Mouse (Mus musculus) megakaryocyte progenitor cell, adult 5-6 weeks (primary cell): ENCODE data around the gene Kif1a. TPM values are rescaled to one million over a fixed set of nuclear protein-coding genes. Genes with fewer than 3 reads are reported as not detected.
A peak's percentile ranks its signal among the peaks of the same experiment; 100 is the strongest.

Experiments
- ATAC-seq: replicated peaks from 2 replicates; pipeline ENCODE4 v1.8.0; 2016; ENCODE audit warnings: mild to moderate bottlenecking, moderate TSS enrichment, inconsistent platforms; ENCODE audit not compliant: poor library complexity
- total RNA-seq, 2 experiments: library from RNA; stranded (forward) in 1 of 2; stranded (reverse) in 1 of 2; fragments of 157-497, 149-512 nt in 1 of 2; fragments of 200-1000 nt in 1 of 2; gene quantifications; 2 replicates each; pipeline versions ENCODE4 v1.2.3 to v1.2.4; 2015 to 2017

Gene Kif1a
- total RNA-seq, 2 experiments from 2014 or later, result 0.05 TPM; not detected in 1

DNA sequence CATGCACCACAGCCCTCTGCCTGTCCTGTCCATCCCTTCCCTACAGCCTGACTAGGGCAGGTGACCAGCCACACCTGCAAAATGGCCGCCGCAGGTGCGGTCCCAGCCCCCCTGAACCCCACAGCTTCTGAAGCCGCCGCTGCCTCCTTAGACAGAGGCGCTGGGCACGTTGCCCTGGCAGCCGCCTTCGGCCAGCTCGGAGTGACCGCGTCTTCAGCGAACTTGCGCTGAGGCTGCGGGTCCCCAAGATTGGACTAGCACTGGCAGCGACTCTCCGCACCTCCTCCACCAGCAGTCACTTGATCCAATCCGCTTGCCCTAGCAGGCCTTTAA lies 1.5 kb downstream of the Kif1a start:
- no peak for ATAC-seq

GRCm38 (mm10) chr1:93098956-93099355 lies 2.8 kb downstream of the Kif1a start:
- ATAC-seq, result no peak

DNA sequence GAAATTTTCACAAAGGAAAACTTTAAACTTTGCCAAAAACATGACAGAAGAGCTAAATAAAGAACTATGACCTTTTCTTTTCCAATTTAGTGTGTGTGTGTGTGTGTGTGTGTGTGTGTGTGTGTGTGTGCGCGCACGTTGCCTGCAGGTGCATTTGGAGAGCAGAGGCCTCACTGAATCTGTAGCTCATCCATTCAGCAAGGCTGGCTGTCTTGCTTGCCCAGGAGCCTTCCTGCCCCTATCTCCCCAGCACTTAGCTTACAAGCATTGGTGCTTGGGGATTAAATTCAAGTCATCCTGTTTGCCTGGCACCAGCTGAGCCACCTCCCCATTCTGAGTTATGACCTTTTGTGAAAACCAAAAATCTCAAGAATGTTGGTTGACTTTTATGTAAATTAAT lies 9.2 kb downstream of the Kif1a start:
- ATAC-seq, result no peak

DNA sequence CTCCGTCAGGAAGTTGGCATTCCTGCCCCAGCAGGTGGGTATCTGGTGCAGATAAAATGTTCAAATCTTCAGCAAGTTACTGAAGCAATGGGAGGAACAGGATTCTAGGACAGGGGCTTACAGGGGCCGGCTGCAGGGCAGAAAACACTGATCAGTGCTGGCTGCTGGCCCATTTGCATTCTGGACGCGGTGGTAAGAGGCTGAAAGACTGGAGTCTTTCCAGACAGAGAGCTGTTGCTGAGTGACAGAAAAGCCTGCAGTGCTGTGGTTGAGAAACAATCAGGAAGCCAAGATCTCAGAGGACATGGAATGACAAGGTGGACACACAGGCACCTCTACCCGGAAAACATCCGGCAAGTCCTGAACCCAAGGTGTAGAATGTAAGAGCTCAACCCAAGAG lies 16.6 kb downstream of the Kif1a start:
- no peak for ATAC-seq

DNA sequence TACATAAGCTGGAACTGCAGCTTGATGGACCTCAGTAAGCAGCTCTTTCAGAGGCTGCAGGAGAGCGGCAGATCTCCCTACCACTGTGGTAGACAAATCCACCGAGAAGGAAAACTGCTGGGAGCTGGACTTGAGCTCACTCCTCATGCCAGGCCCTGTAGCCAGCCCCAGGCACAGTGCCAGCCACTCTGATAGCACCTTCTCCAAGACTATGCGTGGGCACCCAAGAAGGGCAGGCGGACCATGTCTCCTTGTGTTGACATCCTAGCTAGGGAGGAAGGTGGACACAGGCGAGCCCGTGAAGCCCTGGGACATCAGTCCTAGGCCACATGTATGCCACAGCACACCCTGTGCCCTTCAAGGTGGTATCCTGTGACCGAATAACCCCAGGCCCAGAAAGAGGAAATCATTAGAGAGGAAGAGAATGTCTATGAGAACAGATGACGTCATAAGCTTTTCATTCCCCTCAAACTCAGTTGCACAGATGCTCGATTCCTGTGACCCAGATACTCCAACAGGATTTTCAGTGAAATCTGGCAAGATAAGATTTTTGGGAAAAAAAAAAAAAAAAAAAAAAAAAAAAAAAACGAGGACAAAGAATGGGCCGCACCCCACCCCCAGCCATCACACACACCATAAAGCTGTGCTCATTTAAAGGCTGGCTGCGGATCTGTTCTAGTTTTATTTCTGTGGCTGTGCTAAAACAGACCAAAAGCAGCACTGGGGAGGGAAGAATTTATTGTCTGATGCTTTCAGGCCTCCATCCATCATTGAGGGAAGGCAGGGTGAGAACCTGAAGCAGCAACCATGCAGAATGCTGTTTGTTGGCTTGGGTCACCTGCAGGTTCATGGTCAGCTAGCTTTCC lies 18.1 kb downstream of the Kif1a start:
- peak; percentile 22; the same call in 1 of the 2 replicates for ATAC-seq

DNA sequence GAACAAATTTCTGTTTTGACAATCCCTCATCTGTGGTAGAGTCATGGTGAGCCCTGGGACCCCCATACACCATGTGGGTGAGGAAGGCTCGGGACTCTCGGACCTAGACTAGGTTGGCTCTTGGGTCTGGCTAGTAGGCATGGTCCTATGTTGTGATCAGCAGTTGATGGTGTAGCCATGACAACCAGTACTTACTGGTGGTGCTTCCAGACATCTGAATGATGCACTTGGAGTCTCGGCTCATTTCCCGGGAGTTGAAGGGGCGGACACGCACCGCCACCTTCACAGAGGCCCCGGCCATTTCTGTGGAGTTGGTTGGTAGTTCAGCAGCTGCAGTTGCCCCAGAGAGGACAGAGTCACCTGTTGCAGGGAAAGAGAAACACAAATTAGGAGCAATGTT lies 19.6 kb downstream of the Kif1a start:
- no peak for ATAC-seq

DNA sequence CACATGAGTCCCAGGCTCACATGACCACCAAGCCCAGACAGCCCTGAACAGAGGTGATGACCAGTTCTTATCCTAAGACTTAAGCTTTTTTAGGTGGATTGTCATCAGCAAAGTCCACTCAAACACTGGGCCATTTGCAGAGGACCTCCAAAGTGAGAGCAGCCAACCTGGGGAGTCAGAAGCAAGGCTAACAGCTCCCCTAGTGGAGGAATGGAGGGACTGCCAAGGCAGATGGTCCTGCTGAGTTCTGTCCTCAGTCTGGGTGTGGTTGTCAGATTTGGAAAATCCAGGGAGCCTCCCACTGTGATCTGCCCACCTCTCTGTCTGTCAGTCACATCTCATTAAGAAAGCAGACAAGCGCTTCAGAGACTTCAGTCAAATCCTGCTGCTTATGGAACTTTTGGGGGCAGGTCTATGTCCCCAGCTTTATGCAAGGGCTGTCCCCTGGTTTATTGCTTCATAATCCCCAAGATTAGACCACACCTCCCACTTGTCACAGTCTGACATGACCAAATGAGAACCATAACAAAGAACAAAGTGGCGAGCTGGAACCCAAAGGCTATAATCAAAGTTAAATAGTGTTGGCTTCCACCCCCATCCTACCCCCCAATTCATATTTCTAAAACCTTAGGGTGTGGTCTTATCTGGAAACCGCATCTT lies 20.7 kb downstream of the Kif1a start:
- ATAC-seq, result peak; percentile 87

- no peak for ATAC-seq
These were observed 22.1 kb downstream of the Kif1a start for GRCm38 (mm10) chr1:93079602-93080001.

GRCm38 (mm10) chr1:93072279-93072865 lies 29.4 kb downstream of the Kif1a start:
- peak; percentile 47; the same call in 1 of the 2 replicates for ATAC-seq

DNA sequence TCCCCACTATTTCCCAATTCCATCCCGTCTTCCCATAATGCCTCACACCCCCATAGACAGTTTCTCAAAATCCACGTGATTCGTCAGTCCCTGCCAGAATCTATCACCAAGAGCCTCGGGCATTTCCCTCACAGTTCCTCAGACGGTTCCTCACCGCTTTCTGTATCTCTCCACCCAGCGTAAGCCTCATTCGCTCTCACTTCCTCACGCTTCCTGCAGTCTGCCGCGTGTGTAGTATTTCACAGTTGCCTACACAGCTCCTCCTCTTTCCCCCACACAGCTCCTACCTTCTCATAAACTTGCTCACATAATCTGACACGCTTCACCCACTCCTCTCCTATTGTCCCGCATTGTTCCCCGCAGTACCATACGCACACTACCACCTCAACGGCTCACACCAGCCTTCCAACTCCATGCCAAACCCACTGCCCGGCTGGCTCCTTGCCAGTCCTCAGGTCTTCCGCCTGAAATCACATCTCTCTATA lies 30.2 kb downstream of the Kif1a start:
- ATAC-seq, result peak; percentile 89

- ATAC-seq, result no peak
These were observed 30.9 kb downstream of the Kif1a start for GRCm38 (mm10) chr1:93070881-93071280.

DNA sequence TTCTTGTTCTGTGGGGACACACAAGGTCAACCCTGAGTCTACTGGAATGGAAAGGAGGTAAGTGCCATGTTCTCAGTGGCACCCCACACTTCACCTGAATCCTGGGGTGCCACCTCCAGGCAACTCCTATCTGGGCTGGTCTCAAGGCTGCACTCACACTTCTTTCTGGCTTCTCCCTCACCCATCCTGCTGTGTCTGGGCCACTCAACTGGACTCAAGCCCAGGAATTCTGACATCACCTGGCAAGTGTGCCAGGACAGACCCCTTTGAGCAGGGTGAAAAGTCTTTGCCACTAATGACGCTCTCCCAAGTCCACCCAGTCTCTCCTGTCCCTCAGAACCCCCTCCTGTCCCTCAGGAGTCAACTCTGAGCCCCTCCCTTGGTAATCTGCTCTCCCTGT lies 33.2 kb downstream of the Kif1a start:
- ATAC-seq, result no peak

GRCm38 (mm10) chr1:93065654-93066053 lies 36.1 kb downstream of the Kif1a start:
- no peak for ATAC-seq

DNA sequence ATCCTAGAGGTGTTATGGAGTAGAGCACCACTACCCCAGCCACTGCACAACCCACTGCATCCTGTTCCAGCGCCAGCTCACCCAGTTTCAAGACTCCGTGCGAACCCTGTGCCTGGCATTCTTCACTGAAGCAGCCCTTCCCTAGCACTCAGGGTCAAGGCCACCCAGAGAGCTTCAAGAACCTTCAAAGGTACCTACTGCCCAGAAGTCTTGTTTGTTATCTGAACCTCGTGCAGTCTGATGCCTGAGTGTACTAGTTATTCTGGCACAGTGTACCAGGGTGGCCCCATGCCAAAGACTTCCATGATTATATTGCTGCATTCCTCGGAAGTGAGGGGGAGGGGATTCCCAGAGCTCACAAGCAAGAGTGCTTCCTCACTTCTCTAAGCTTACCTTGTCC lies 38.1 kb downstream of the Kif1a start:
- no peak for ATAC-seq

DNA sequence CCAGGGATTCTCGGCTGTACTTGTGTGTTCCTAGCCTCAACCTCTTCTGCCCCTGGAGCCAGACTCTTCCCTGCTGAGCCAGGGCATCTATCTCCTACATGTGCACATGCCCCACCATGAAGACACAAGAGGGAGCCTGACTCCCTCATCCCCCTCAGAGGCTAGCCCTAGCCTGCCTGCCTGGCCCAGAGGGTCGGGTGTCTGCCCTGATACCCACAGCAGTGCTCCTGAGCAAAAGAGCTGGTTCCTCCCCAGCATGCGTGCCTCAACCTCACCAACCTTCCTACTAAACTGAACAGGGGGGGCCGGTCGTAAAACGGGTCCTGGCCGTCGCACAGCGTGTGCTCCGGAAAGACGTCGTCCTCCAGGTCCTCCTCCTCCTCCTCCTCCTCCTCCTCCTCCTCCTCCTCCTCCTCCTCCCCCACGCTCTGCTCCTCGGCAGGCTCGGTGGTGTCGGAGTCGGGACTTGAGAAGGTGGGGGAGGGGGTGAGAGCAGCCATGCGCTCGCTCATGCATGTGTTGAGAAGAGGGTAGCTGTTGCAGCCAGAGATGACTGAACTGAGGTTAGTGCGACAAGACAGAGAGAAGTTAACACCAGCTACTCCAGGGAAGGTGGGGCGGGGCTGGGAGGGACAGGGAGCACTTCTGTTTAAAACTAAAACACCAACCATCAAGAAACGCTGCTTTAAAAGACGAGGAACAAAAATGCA lies 50.5 kb downstream of the Kif1a start:
- ATAC-seq, result no peak

DNA sequence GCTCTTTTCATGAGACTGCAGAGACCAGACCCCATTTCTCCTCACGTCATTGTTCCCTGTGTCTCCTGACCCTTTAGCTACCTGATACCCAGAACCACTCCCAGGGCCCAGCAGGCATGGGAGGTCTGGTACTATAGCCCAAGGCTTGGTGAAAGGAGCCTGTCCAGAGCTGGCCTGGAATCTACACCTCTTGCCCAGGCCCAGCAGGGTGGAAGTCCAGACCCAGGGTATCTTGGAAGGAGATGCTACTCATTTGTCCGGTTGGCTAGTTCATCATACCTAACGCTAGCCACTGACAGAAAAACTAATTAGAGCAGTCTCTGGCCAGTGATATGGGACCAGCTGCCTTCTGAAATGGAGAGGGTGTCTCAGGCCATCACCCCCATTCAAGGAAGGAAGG lies 51.7 kb downstream of the Kif1a start:
- no peak for ATAC-seq

- ATAC-seq, result peak; percentile 39
These were observed 55.5 kb downstream of the Kif1a start for GRCm38 (mm10) chr1:93046153-93046789.

DNA sequence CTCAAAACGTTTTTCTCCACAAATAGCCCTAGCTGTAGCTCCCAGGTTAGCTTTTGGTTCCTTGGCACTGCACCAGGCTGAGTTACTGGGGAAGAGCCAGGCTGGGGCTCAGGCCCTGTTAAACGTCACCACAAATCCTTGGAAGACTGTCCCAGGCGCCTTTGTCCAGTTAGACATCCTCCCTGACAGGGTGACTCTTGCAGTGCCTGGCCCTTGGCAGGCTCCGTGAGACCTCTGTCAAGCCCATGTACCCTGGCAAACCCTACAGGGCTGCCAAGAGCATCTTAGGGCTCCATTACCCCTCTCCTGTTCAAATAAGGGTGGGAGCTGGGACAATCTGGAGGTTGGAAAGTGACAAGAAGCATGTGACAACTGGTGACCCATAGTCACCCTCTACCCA lies 65.8 kb downstream of the Kif1a start:
- ATAC-seq, result no peak

- ATAC-seq, result no peak
These were observed 67.8 kb downstream of the Kif1a start for GRCm38 (mm10) chr1:93033989-93034388.

- ATAC-seq, result no peak
These were observed 70.6 kb downstream of the Kif1a start for GRCm38 (mm10) chr1:93031199-93031598.

DNA sequence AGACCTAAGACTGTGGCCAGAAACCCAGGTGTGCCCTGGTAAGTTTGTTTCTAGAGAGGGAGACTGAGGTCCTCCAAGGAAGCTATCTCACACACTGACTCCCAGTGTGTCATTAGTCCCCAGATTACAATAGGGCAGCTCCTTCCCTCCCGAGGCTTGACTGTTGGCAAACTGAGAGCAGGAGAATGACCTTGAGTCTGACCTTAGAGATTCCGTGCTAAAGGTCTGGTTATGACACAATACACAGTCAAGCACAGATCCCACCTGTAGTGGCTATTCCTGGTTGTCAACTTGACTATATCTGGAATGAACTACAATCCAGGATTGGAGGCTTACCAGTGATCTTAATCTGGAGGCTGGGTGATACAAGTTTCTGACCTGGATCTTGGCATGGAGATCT lies 71.7 kb downstream of the Kif1a start:
- no peak for ATAC-seq
